Mouse (Mus musculus) kidney, adult 2 months (tissue): ENCODE results near the gene Vcam1.

Source experiments
- CTCF ChIP-seq: fragments of 200-500 bp; conservative IDR thresholded peaks from 2 replicates; pipeline ENCODE4 v1.5.1; 2011; ENCODE audit warnings: low read depth, mild to moderate bottlenecking, control low read depth, low read length, moderate library complexity, mixed read lengths; ENCODE audit not compliant: insufficient read depth, insufficient read length
- POLR2A ChIP-seq: fragments of 200-500 bp; IDR thresholded peaks from one replicate; pipeline ENCODE4 v1.6.1; 2011; ENCODE audit warnings: low read depth, low read length, control low read depth

DNA sequence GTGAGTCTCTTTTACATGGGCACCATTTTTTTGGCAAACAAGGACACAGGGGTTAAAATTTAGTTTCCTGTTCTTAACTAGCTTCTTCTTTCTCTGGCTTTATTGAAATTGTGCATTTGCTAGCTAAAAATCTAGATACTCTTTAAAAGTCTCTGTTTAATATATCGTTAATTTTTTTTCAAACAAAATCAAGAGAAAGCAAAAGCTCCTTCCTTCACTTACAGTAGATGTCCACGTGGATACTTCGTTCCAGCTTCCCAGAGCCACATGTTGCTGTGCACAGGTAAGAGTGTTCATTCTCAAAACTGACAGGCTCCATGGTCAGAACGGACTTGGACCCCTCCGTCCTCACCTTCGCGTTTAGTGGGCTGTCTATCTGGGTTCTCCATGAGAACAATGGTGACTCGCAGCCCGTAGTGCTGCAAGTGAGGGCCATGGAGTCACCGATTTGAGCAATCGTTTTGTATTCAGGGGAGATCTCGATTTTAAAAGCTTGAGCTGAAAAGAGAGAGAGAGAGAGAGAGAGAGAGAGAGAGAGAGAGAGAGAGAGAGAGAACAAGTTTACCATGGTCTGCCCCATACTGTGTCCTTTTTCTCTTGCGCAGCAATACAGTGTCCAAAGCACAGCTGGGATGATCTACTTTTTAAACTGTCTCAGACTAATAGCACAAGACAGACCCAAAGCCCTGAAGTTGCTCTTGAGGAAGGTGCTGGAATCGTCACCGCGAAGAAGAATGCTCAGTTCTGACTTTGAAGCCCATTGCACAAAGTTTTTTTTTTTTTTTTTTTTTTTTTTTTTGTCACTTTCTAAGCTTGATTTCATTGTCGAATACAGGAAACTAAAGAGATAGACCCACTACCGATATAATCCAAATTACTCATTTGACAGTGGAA is 930 bp downstream of the Vcam1 start:
- TF ChIP-seq CTCF = no peak
- no peak for TF ChIP-seq POLR2A
